Mouse (Mus musculus) forebrain, postnatal 0 days (tissue): Measurements from ENCODE around the gene Tlr6. TPM values are rescaled to one million over a fixed set of nuclear protein-coding genes. Genes with fewer than 3 reads are reported as not detected.

ENCODE experiments used
- ATAC-seq: fragments of 200-750 bp; cut with Nextera tagmentation; 2 replicates; pipeline ENCODE4 v1.8.0; 2017; ENCODE audit warnings: mild to moderate bottlenecking, moderate library complexity
- DNase-seq: peaks from one replicate; pipeline ENCODE4 v3.0.0-alpha.2; 2015
- H3K27ac ChIP-seq: fragments of 300-500 bp; sonication (generic); 2 replicates; pipeline ENCODE4 v1.5.1; 2014; ENCODE audit warnings: low read depth, mild to moderate bottlenecking, antibody characterized with exemption, low read length, moderate library complexity, mixed read lengths
- H3K27me3 ChIP-seq: fragments of 300-500 bp; sonication (generic); 2 replicates; pipeline ENCODE4 v1.6.1; 2014; ENCODE audit warnings: mild to moderate bottlenecking, low read length, mixed read lengths; ENCODE audit not compliant: insufficient read depth
- H3K36me3 ChIP-seq: fragments of 300-500 bp; sonication (generic); 2 replicates; pipeline ENCODE4 v1.6.1; 2014; ENCODE audit warnings: mild to moderate bottlenecking, moderate library complexity; ENCODE audit not compliant: insufficient read depth
- H3K4me1 ChIP-seq: fragments of 300-500 bp; sonication (generic); 2 replicates; pipeline ENCODE4 v1.6.1; 2014; ENCODE audit warnings: antibody characterized with exemption; ENCODE audit not compliant: insufficient read depth
- H3K4me2 ChIP-seq: fragments of 300-500 bp; sonication (generic); 2 replicates; pipeline ENCODE4 v1.6.1; 2014; ENCODE audit warnings: low read depth, mild to moderate bottlenecking, moderate library complexity
- H3K4me3 ChIP-seq: fragments of 300-500 bp; sonication (generic); 2 replicates; pipeline ENCODE4 v1.5.1; 2014; ENCODE audit warnings: low read depth, low read length, mixed read lengths
- H3K9ac ChIP-seq: fragments of 300-500 bp; sonication (generic); 2 replicates; pipeline ENCODE4 v1.6.1; 2014; ENCODE audit warnings: mild to moderate bottlenecking
- H3K9me3 ChIP-seq: fragments of 300-500 bp; sonication (generic); 2 replicates; pipeline ENCODE4 v1.6.1; 2016; ENCODE audit warnings: low read length
- CTCF ChIP-seq: sonication (generic); IDR thresholded peaks from 2 replicates; pipeline ENCODE4 v1.5.1; 2016; ENCODE audit warnings: antibody characterized with exemption, control low read depth, low read depth
- WGBS: fragments of 180-500 bp; shearing (Covaris S2); extraction: QIAGEN DNeasy Blood & Tissue Kit; methylation state at CpG from one replicate; pipeline ENCODE4 v1.1.7; 2014; 5-methylcytosine and 5-hydroxymethylcytosine counted together
- polyA plus RNA-seq: library from polyadenylated mRNA; unstranded; fragments of >200 nt; fragmentation: Nextera tagmentation; extraction: Ambion mirVana; gene quantifications from 2 replicates; pipeline ENCODE4 v1.2.1, GENCODE M21; 2015
- total RNA-seq: library from RNA; depleted of rRNA; stranded (reverse); fragments of >200 nt; gene quantifications from 2 replicates; pipeline ENCODE4 v1.2.3, GENCODE M21; 2014; rRNA removed

Tlr6 gene
- total RNA-seq (0.31 and 0.81 TPM in 2 replicates), polyA plus RNA-seq (0.18 and 0.25 TPM in 2 replicates)

DNA sequence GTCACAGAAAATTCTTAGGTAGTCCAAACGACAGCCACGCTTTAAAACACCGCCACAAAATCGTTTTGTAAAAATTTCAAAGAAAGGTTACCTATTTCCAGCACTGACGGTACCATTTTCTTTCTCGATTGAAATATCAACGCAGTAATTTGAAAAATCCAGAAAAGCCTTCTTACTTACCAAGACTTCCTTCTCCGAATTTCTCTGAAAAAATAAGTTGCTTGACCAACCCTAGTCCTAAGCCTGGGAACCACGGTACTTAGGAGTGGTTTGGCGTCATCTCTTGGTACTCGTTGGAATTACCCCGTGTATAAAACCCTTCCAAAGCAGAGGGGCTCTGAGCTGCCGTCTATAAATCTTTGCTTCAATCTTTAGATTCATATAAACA is at the start of gene Tlr6:
Tlr6 (minus strand) TSS at position 255 of the 388 bp plus-strand sequence.
- WGBS, result 86% methylated on average over 13 of the region's 13 CpGs
- no peaks in the 10 kb centered on the region for H3K4me1 ChIP-seq
- DNase-seq, result no peak
- no peaks in the 10 kb centered on the region for H3K27me3 ChIP-seq
- no peaks in the 10 kb centered on the region for H3K36me3 ChIP-seq
- H3K9ac ChIP-seq, result no peak within 1 kb of the TSS
- H3K9me3 ChIP-seq, result no peaks in the 10 kb centered on the region
- H3K4me2 ChIP-seq, result no peak within 1 kb of the TSS
- H3K4me3 ChIP-seq, result no peak within 1 kb of the TSS
- no peak within 1 kb of the TSS for H3K27ac ChIP-seq
- no peak for TF ChIP-seq CTCF
- no peak for ATAC-seq

DNA sequence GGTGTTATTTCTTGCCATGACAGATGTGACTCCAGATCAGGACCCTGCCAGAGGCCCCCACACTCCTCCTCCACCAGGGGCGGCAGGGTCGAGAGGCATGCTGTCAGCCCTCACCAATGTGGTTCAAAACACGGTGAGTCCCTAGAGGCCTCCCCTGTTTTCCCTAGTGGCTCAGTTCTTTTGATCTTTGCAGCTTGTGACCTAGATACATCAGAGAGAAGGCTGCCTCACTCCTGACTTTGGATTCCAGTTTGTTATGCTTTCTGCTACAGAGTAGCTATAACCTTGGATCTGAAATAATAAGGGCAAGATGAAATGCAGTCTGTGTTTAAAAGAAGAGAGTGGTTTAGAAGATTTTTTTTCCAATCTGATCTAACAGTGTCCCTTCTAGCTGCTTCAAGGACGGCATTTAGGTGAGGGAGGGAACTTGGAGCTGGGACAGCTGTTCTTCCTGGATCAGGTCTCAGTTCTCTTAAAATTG is 46.2 kb upstream of the Tlr6 start:
- no peak for DNase-seq
- no peaks in the 10 kb centered on the region for H3K36me3 ChIP-seq
- H3K27me3 ChIP-seq, result no peaks in the 10 kb centered on the region
- H3K4me2 ChIP-seq, result no peak overlapping the region
- H3K27ac ChIP-seq, result peak overlapping the region; percentile 35; the same call in 1 of the 2 replicates
- no peak overlapping the region for H3K9ac ChIP-seq
- no peak overlapping the region for H3K4me3 ChIP-seq
- 29% methylated on average over 4 of the region's 4 CpGs for WGBS
- TF ChIP-seq CTCF, result peak; percentile 28; the same call in 1 of the 2 replicates
- H3K9me3 ChIP-seq, result no peaks in the 10 kb centered on the region
- peak; percentile 32 for ATAC-seq
- H3K4me1 ChIP-seq, result peaks cover 2% of the 10 kb centered on the region; the same call in 1 of the 2 replicates

GRCm38 (mm10) chr5:65005251-65005650 is 45.4 kb upstream of the Tlr6 start:
- TF ChIP-seq CTCF, result no peak
- Histone ChIP-seq H3K4me2 (no peak overlapping the region), H3K4me1 (peaks cover 2% of the 10 kb centered on the region; the same call in 1 of the 2 replicates), H3K27ac (no peak overlapping the region), H3K36me3 (no peaks in the 10 kb centered on the region), H3K9me3 (no peaks in the 10 kb centered on the region), H3K9ac (no peak overlapping the region), H3K27me3 (no peaks in the 10 kb centered on the region), H3K4me3 (no peak overlapping the region)
- no peak for ATAC-seq
- 93% methylated on average over 4 of the region's 4 CpGs for WGBS
- no peak for DNase-seq

DNA sequence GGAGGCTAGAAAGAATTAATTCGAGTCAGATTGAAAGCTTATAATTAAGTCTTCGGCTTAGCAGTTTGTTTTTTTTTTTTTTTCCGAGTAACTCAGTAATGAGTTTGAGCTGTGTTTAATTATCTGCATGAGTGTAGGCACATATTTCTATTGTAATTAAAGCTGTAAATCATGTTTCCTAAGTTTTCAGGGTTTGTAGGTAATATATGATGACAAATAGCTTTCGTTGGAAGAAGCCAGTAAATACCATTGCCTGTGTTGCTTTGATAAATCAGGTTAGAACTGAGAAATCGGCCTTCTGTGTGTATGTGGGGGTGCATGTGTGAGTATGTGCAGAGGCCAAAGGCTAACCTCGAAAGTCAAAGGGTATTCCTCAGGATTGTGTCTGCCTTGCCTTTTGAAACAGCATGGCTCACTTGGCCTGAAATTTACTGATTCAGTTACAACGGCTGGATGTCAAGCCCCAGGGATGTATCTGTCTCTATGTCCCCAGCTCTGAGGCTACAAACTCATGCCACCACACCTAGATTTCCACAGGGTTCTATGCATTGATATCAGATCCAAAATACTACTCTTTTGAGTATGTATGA is 44.1 kb upstream of the Tlr6 start:
- no peak for TF ChIP-seq CTCF
- H3K36me3 ChIP-seq, result no peaks in the 10 kb centered on the region
- peaks cover 2% of the 10 kb centered on the region; the same call in 1 of the 2 replicates for H3K4me1 ChIP-seq
- no peak overlapping the region for H3K27ac ChIP-seq
- DNase-seq (no peak), ATAC-seq (no peak)
- no peak overlapping the region for H3K4me2 ChIP-seq
- H3K4me3 ChIP-seq, result no peak overlapping the region
- no peaks in the 10 kb centered on the region for H3K9me3 ChIP-seq
- H3K27me3 ChIP-seq, result no peaks in the 10 kb centered on the region
- no peak overlapping the region for H3K9ac ChIP-seq
- 40% methylated on average over 7 of the region's 7 CpGs for WGBS

- peak; percentile 74 for DNase-seq
- Histone ChIP-seq H3K4me1 (peaks cover 2% of the 10 kb centered on the region; the same call in 1 of the 2 replicates), H3K27ac (no peak overlapping the region), H3K36me3 (no peaks in the 10 kb centered on the region), H3K4me2 (no peak overlapping the region), H3K27me3 (no peaks in the 10 kb centered on the region), H3K9me3 (no peaks in the 10 kb centered on the region), H3K4me3 (0 out of 2 replicates have a peak overlapping the region, but pooled peaks have one; percentile 6), H3K9ac (no peak overlapping the region)
- WGBS, result 32% methylated on average over 10 of the region's 10 CpGs
- TF ChIP-seq CTCF, result peak; percentile 76
- ATAC-seq, result peak; percentile 87
Observed at GRCm38 (mm10) chr5:65002940-65003824, 43.3 kb upstream of the Tlr6 start.

- Histone ChIP-seq H3K9ac (no peak overlapping the region), H3K27ac (no peak overlapping the region), H3K4me3 (no peak overlapping the region), H3K36me3 (no peaks in the 10 kb centered on the region), H3K27me3 (no peaks in the 10 kb centered on the region), H3K9me3 (no peaks in the 10 kb centered on the region), H3K4me1 (0 out of 2 replicates have a peak, but pooled peaks cover 3% of the 10 kb centered on the region), H3K4me2 (no peak overlapping the region)
- 97% methylated on average over 2 of the region's 2 CpGs for WGBS
- DNase-seq (no peak), ATAC-seq (no peak)
- no peak for TF ChIP-seq CTCF
Observed at GRCm38 (mm10) chr5:64995408-64995807, 35.5 kb upstream of the Tlr6 start.

- Histone ChIP-seq H3K27ac (no peak overlapping the region), H3K4me1 (peaks cover 5% of the 10 kb centered on the region; the same call in 1 of the 2 replicates), H3K36me3 (no peaks in the 10 kb centered on the region), H3K9ac (no peak overlapping the region), H3K4me3 (no peak overlapping the region), H3K9me3 (no peaks in the 10 kb centered on the region), H3K27me3 (no peaks in the 10 kb centered on the region), H3K4me2 (no peak overlapping the region)
- DNase-seq (peak; percentile 39), ATAC-seq (peak; percentile 71)
- 35% methylated on average over 8 of the region's 8 CpGs for WGBS
- peak; percentile 49; the same call in 1 of the 2 replicates for TF ChIP-seq CTCF
Observed at GRCm38 (mm10) chr5:64992540-64992939, 32.6 kb upstream of the Tlr6 start.
